Mouse (Mus musculus): ENCODE data around the gene 4933427I04Rik. TPM values are rescaled to one million over a fixed set of nuclear protein-coding genes. Genes with fewer than 3 reads are reported as not detected.

The 4933427I04Rik gene
- polyA plus RNA-seq (2015; fragmentation: Illumina TruSeq; extraction: RNeasy Lipid Tissue Mini Kit (QIAGEN cat#74804); ENCODE audit: low read depth, low replicate concordance), result not detected

DNA sequence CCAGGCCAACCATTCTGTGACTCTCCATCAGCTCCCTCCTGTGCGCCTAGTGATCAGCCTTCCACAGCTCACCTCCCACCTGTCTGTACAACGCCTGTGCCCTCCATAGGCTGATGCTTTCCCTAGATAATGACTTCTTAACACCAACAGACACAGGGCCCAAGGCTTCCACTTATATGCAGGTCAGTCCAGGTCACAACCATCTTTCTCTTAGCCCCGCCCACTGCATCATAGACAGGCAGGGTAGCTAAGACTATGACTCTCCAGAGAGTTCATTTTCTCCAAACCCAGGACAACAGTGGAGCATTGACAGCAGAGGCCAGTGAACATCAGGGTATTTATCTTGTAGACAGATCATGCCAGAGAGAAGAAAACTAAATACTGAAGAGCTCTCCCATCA is at the start of gene 4933427I04Rik:
Gene 4933427I04Rik (plus strand): TSS at position 301 of the 400 bp plus-strand sequence.

DNA sequence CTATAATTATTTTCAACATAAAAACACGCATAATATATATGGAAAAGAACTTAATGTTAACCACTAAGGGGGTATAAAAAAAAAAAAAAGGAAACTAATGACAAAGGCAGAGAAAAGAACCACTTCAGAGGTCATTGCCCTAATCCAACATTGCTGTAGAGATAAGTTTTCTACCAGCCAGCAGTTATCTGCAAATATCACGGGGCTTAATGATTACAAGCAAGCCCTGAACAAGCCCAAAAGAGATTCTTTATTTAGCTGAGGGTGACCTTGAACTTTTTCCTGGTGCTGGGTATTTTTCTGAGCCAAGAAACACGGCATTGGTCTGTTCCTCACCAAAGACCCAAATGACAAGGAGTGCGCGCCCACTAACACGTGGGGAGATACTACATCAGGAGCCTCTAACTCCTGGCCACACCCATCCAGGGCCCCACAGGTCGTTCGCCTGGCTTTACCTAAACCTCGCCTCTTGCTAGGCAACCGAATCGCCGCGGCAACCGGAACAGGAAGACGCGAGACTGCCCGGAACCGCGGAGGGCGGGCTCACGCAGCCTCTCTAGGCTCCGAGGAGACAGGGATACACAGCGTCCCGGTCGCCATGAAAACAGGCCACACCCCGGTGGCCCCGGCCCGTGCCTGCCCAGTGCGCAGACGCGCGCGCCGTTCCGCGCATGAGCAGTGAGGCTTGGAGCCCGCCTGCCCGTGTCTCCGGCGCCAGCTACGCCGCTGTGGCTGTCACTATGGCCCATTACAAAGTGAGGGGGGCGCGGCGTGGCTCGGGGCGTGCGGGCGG is 45.0 kb downstream of the 4933427I04Rik start, which contains the start of gene Mycbp:
Gene Mycbp (plus strand): TSS at position 500 of the 793 bp plus-strand sequence.

Other genes starting within 250 kb of the 4933427I04Rik start
- gene Macf1, start 175.3 kb upstream of the 4933427I04Rik start, polyA plus RNA-seq (2015; fragmentation: Illumina TruSeq; extraction: RNeasy Lipid Tissue Mini Kit (QIAGEN cat#74804); ENCODE audit: low read depth, low replicate concordance), result 131 TPM
- gene Ndufs5, start 141.5 kb upstream of the 4933427I04Rik start, polyA plus RNA-seq (2015; fragmentation: Illumina TruSeq; extraction: RNeasy Lipid Tissue Mini Kit (QIAGEN cat#74804); ENCODE audit: low read depth, low replicate concordance), result 577 TPM
- 64.2 TPM for gene Akirin1, start 109.3 kb upstream of the 4933427I04Rik start, polyA plus RNA-seq (2015; fragmentation: Illumina TruSeq; extraction: RNeasy Lipid Tissue Mini Kit (QIAGEN cat#74804); ENCODE audit: low read depth, low replicate concordance)
- 1.7 TPM for gene Rhbdl2, start 71.8 kb upstream of the 4933427I04Rik start, polyA plus RNA-seq (2015; fragmentation: Illumina TruSeq; extraction: RNeasy Lipid Tissue Mini Kit (QIAGEN cat#74804); ENCODE audit: low read depth, low replicate concordance)
- 21.7 TPM for gene Mycbp, start 45.2 kb downstream of the 4933427I04Rik start, polyA plus RNA-seq (2015; fragmentation: Illumina TruSeq; extraction: RNeasy Lipid Tissue Mini Kit (QIAGEN cat#74804); ENCODE audit: low read depth, low replicate concordance)
- gene Rragc, start 57.8 kb downstream of the 4933427I04Rik start, polyA plus RNA-seq (2015; fragmentation: Illumina TruSeq; extraction: RNeasy Lipid Tissue Mini Kit (QIAGEN cat#74804); ENCODE audit: low read depth, low replicate concordance), result 75.4 TPM
- gene 4930535I16Rik, start 58.3 kb downstream of the 4933427I04Rik start, polyA plus RNA-seq (2015; fragmentation: Illumina TruSeq; extraction: RNeasy Lipid Tissue Mini Kit (QIAGEN cat#74804); ENCODE audit: low read depth, low replicate concordance), result not detected

Data from brain, adult 10 weeks (tissue).